Mouse (Mus musculus): ENCODE measurements at regions not wholly inside any gene's neighbourhood (a gene's known extent, or its start where the extent isn't known, plus 50 kb on each side); places are given as distances from the start of the nearest gene placed in this dataset.

GRCm38 (mm10) chr16:13487659-13488058, 180.3 kb downstream of the Parn start:
- DNase-seq, result no peak

- peak; percentile 66 for DNase-seq
These were observed 181.4 kb downstream of the Parn start for GRCm38 (mm10) chr16:13486571-13486970.

GRCm38 (mm10) chr16:13480221-13480620, 187.7 kb downstream of the Parn start:
- no peak for DNase-seq

GRCm38 (mm10) chr16:13476653-13477052, 191.3 kb downstream of the Parn start:
- no peak for DNase-seq

- DNase-seq, result no peak
These were observed 193.0 kb downstream of the Parn start for GRCm38 (mm10) chr16:13474956-13475355.

GRCm38 (mm10) chr16:13474274-13474673, 193.7 kb downstream of the Parn start:
- DNase-seq, result no peak

GRCm38 (mm10) chr16:13467139-13467538, 200.8 kb downstream of the Parn start:
- DNase-seq, result no peak

Data from right cerebral cortex, postnatal 4 days (tissue).